Mouse (Mus musculus): ENCODE data around the gene Clstn1. TPM values are rescaled to one million over a fixed set of nuclear protein-coding genes. Genes with fewer than 3 reads are reported as not detected.

Gene Clstn1
- total and polyA plus RNA-seq, 2 experiments from 2014 or later: 206 to 590 TPM

DNA sequence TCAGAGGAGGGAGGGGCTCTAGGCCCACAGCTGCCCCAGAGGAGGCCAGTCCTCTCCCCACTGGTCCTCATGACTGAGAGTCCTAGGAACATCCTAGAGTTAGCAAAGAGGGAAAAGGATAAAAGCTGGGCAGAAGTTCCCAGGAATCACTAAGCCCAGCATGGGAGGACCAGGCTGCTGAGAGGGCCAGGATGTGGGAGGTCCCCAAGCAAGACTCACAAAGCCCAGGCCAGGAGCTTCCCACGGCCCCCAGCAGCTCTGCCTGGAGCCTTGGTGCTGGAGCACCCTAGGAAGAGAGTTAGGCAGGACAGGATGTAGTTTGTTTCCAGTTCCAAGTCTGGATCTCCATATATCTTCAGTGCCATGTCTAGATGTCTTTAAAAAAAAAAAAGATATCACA lies 91.7 kb downstream of the Clstn1 start:
- ATAC-seq: no peak
- Histone ChIP-seq H3K9ac (replicated peaks; ENCODE audit: low read length) (no peak overlapping the region), H3K4me1 (ENCODE audit: insufficient read depth, low read length) (no peaks in the 10 kb centered on the region), H3K4me2 (ENCODE audit: low read depth, low read length) (no peak overlapping the region), H3K36me3 (ENCODE audit: insufficient read depth, low read length) (no peaks in the 10 kb centered on the region), H3K4me3 (ENCODE audit: low read length) (no peak overlapping the region), H3K9me3 (ENCODE audit: low read length) (no peaks in the 10 kb centered on the region), H3K27ac (no peak overlapping the region), H3K27me3 (ENCODE audit: insufficient read depth, low read length) (no peaks in the 10 kb centered on the region)
- no peak for DNase-seq (ENCODE audit: low spot score)
- no peak for TF ChIP-seq CTCF (IDR thresholded peaks at IDR 0.05; ENCODE audit: low read depth)
- WGBS: 63% methylated on average over 1 of the region's 1 CpGs

DNA sequence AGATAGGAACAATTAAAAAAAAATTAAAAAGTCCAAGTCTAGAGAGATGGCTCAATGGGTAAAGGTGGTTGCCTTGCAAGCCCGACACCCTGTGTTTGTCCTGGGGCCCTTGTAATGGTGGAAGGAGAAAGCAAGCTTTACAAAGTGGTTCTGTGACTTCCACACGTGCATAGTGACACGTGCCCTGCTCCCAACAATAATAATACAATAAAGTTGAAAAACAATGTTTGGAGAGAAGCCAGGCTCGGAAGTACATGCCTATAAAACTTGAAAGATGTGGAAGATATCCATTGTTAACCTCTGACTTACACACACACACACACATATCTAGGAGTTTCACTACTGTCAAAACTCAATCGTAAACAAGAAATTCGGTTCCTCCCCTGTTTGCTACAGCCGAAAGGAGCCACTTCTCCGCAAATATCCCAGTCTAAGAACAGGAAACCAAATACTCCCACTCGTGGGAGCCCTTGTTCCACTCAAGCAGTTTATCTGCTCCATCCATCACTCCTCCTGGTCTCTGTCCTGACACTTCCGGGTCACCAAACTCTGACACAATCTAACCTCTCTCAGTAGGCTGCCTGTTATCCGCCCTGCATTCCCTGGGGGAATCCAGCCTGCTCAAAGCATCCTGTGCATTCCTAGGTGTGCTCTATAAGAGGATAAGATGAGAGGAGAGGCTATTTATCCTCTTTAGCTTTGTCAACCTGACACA lies 92.9 kb downstream of the Clstn1 start:
- no peak for DNase-seq (ENCODE audit: low spot score)
- WGBS: 69% methylated on average over 11 of the region's 11 CpGs
- Histone ChIP-seq H3K27ac (no peak overlapping the region), H3K27me3 (ENCODE audit: insufficient read depth, low read length) (no peaks in the 10 kb centered on the region), H3K9ac (replicated peaks; ENCODE audit: low read length) (no peak overlapping the region), H3K9me3 (ENCODE audit: low read length) (no peaks in the 10 kb centered on the region), H3K36me3 (ENCODE audit: insufficient read depth, low read length) (no peaks in the 10 kb centered on the region), H3K4me3 (ENCODE audit: low read length) (no peak overlapping the region), H3K4me2 (ENCODE audit: low read depth, low read length) (no peak overlapping the region), H3K4me1 (ENCODE audit: insufficient read depth, low read length) (no peaks in the 10 kb centered on the region)
- ATAC-seq: no peak
- TF ChIP-seq CTCF (IDR thresholded peaks at IDR 0.05; ENCODE audit: low read depth): no peak

DNA sequence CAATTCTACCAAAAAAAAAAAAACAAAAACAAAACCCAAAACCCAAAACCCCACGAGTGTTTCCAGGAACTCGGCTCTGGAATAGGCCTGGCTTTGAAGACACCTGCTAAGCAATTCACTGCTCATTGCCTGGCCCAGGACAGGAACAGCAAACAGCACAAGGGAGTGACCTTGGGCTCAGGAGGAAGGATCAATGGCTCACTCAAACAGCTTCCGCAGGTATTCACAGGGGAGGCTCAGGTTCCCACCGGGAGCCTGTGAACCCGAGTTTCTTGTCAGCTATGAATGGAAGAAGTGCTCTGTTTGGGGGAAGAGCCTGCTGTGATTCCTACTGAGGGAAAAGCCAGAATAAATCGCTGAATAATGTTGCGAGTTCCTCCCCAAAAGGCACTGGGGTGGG lies 97.6 kb downstream of the Clstn1 start:
- Histone ChIP-seq H3K9me3 (ENCODE audit: low read length) (no peaks in the 10 kb centered on the region), H3K36me3 (ENCODE audit: insufficient read depth, low read length) (no peaks in the 10 kb centered on the region), H3K4me1 (ENCODE audit: insufficient read depth, low read length) (no peaks in the 10 kb centered on the region), H3K4me3 (ENCODE audit: low read length) (no peak overlapping the region), H3K27me3 (ENCODE audit: insufficient read depth, low read length) (no peaks in the 10 kb centered on the region), H3K9ac (replicated peaks; ENCODE audit: low read length) (no peak overlapping the region), H3K27ac (no peak overlapping the region), H3K4me2 (ENCODE audit: low read depth, low read length) (no peak overlapping the region)
- DNase-seq (ENCODE audit: low spot score) (no peak), ATAC-seq (no peak)
- WGBS: 18% methylated on average over 7 of the region's 7 CpGs
- no peak for TF ChIP-seq CTCF (IDR thresholded peaks at IDR 0.05; ENCODE audit: low read depth)

DNA sequence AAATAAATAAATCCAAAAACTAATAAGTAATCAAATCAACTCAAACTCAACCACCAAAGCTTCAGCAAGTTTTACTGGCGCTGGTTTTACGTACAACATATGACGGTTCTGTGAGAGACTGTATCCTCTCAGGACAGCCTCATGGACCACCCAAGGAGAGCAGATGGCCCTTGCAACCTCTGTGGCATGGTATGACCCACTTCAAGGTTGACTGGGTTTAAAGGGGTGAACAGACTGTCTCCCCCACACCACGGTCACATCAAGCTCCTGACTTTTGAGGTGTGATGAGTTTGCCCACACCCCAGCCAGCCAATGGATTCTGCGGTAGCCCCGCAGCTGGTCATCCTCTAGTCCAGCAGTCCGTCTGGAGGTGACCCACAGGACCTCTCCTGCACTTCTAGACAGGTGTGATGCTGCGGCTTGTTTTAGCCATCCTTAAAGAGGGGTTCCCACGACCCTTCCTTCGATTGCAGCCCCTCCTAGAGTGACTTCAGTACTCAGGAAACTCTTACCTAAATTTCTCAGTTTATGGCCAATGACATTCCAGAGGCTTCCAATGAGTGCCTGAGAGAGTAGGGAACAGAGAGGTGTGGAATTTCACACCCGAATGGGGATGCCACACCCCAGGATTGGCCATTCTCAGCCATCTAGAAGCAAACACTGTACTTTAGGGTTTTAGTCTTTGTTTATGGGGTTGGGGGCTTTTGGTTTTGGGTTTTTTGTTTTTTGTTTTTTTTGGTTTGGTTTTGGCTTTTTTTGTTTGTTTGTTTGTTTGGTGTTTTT lies 98.8 kb downstream of the Clstn1 start:
- WGBS: 84% methylated on average over 11 of the region's 11 CpGs
- no peak for DNase-seq (ENCODE audit: low spot score)
- no peak overlapping the region for H3K4me3 ChIP-seq (ENCODE audit: low read length)
- no peak overlapping the region for H3K27ac ChIP-seq
- TF ChIP-seq CTCF (IDR thresholded peaks at IDR 0.05; ENCODE audit: low read depth): no peak
- no peak overlapping the region for H3K4me2 ChIP-seq (ENCODE audit: low read depth, low read length)
- H3K9me3 ChIP-seq (ENCODE audit: low read length): no peaks in the 10 kb centered on the region
- H3K9ac ChIP-seq (replicated peaks; ENCODE audit: low read length): no peak overlapping the region
- no peaks in the 10 kb centered on the region for H3K27me3 ChIP-seq (ENCODE audit: insufficient read depth, low read length)
- no peak for ATAC-seq
- H3K4me1 ChIP-seq (ENCODE audit: insufficient read depth, low read length): no peaks in the 10 kb centered on the region
- H3K36me3 ChIP-seq (ENCODE audit: insufficient read depth, low read length): no peaks in the 10 kb centered on the region

DNA sequence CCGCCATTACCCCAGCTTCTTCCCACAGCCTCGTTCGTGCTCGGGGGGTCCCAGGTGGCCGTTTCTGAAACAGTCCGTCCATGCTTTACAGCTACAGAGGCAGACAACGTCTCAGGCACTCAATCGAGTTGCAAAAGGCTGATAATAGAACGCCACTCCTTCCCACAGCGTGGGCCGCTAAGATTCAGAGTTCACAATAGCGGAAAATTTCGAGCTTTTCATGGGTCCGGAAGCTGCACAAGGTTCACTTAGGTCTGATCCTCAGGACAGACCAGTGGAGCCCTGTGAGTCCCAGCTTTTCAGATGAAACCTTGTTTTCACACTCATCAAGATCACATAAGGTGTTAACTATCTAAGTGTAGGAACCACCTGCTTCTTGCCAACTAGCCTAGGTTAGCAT lies 102.6 kb downstream of the Clstn1 start:
- no peaks in the 10 kb centered on the region for H3K4me1 ChIP-seq (ENCODE audit: insufficient read depth, low read length)
- no peak overlapping the region for H3K4me3 ChIP-seq (ENCODE audit: low read length)
- ATAC-seq (no peak), DNase-seq (ENCODE audit: low spot score) (no peak)
- H3K9me3 ChIP-seq (ENCODE audit: low read length): no peaks in the 10 kb centered on the region
- H3K27ac ChIP-seq: no peak overlapping the region
- no peak overlapping the region for H3K9ac ChIP-seq (replicated peaks; ENCODE audit: low read length)
- H3K36me3 ChIP-seq (ENCODE audit: insufficient read depth, low read length): no peaks in the 10 kb centered on the region
- no peak for TF ChIP-seq CTCF (IDR thresholded peaks at IDR 0.05; ENCODE audit: low read depth)
- WGBS: 68% methylated on average over 14 of the region's 14 CpGs
- H3K27me3 ChIP-seq (ENCODE audit: insufficient read depth, low read length): no peaks in the 10 kb centered on the region
- no peak overlapping the region for H3K4me2 ChIP-seq (ENCODE audit: low read depth, low read length)

DNA sequence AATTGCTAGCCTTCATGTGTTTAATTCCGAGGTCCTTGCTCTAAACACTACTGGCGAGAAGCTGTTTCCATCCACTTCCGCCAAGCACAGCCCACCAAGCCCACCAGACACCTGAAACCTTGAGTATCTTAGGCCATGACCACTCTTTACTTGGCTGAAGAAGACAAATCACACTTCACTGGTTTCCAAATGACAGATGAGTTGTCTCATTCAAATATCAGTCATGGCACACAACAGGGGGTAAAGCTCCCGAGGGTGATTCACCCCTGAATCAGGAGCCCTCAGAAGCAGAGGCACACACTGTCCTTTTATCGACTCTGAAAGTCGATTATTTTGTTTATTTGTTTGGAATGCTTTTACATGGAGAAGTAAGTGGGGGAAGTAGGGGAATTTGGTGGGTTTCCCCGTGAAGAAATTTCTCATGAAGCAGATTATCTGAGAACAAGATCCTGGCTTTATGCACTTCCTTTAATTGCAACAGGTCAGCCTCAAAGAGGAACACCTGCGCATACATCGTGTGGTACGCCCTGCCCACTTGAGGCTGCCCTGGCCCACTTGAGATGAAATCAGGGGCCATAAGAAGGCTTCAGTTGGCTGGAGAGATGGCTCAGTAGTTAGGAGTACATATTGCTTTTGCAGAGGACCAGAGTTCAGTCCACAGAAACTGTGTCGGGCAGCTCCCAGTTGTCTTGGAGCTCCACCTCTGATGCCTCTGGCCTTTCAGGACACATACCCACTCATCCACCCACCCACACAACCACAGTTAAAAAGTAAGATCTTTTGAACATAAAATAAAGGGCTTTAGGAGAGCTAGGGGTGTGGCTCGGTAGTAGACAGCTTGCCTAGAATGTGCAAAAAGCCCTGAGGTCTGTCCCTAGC lies 103.8 kb downstream of the Clstn1 start:
- Histone ChIP-seq H3K4me1 (ENCODE audit: insufficient read depth, low read length) (no peaks in the 10 kb centered on the region), H3K9ac (replicated peaks; ENCODE audit: low read length) (no peak overlapping the region), H3K36me3 (ENCODE audit: insufficient read depth, low read length) (no peaks in the 10 kb centered on the region), H3K4me3 (ENCODE audit: low read length) (no peak overlapping the region), H3K27ac (no peak overlapping the region), H3K4me2 (ENCODE audit: low read depth, low read length) (no peak overlapping the region), H3K9me3 (ENCODE audit: low read length) (no peaks in the 10 kb centered on the region), H3K27me3 (ENCODE audit: insufficient read depth, low read length) (no peaks in the 10 kb centered on the region)
- ATAC-seq (no peak), DNase-seq (ENCODE audit: low spot score) (no peak)
- 82% methylated on average over 12 of the region's 12 CpGs for WGBS
- no peak for TF ChIP-seq CTCF (IDR thresholded peaks at IDR 0.05; ENCODE audit: low read depth)
